Mouse (Mus musculus): Measurements from ENCODE around the gene Pradc1. TPM values are rescaled to one million over a fixed set of nuclear protein-coding genes. Genes with fewer than 3 reads are reported as not detected.

Gene Pradc1
- polyA plus RNA-seq, 1 experiment, result 13.9 TPM

DNA sequence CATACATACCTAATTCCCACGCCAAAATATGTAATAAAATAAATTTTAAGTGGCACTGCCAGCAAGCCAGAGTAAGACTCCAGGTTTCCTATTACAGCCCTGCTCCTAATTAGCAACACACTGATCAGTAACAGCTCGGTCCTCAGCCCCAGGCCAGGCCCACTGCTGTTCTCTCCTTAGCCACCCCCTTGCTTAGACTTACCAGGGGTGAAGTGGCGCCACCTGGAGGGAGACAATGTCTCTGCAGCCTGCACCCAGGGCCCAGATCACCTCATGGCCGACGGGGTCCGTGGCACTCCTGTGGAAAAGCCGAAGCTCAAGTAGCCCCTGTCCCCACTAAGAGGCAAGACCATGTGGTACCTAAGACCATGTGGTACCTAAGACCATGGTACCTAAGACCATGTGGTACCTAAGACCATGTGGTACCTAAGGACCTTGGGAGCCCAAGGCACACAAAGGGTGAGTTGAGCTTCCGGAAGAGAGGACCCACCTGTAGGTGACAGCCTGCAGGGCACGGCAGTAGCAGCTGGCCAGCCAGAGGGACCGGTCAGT, 25.7 kb upstream of the Pradc1 start:
- H3K4me1 ChIP-seq (ENCODE audit: control insufficient read depth, insufficient read depth, insufficient read length), result no peaks in the 10 kb centered on the region
- peak; percentile 27; the same call in 1 of the 2 replicates for TF ChIP-seq CTCF (IDR thresholded peaks at IDR 0.05; ENCODE audit: extremely low read depth, insufficient read depth, insufficient read length, insufficient replicate concordance)
- TF ChIP-seq POLR2A (IDR thresholded peaks at IDR 0.05; ENCODE audit: low read depth, low read length), result no peak
- no peak for DNase-seq (ENCODE audit: low read depth in 1 of 2, low spot score in 2 of 2)
- H3K36me3 ChIP-seq (ENCODE audit: control insufficient read depth, insufficient read depth, low read length), result no peaks in the 10 kb centered on the region
- WGBS, result 49% methylated on average over 10 of the region's 10 CpGs
- H3K27ac ChIP-seq (ENCODE audit: insufficient read depth, low read length), result no peak overlapping the region
- no peaks in the 10 kb centered on the region for H3K27me3 ChIP-seq (ENCODE audit: control insufficient read depth, insufficient read depth, low read length)
- no peak overlapping the region for H3K4me3 ChIP-seq (ENCODE audit: extremely low read depth, insufficient read depth, insufficient read length)

- no peak for DNase-seq (ENCODE audit: low read depth in 1 of 2, low spot score in 2 of 2)
- no peak for TF ChIP-seq POLR2A (IDR thresholded peaks at IDR 0.05; ENCODE audit: low read depth, low read length)
- TF ChIP-seq CTCF (IDR thresholded peaks at IDR 0.05; ENCODE audit: extremely low read depth, insufficient read depth, insufficient read length, insufficient replicate concordance), result no peak
- 86% methylated on average over 3 of the region's 3 CpGs for WGBS
Observed at GRCm38 (mm10) chr6:85475581-85475980, 23.8 kb upstream of the Pradc1 start.

DNA sequence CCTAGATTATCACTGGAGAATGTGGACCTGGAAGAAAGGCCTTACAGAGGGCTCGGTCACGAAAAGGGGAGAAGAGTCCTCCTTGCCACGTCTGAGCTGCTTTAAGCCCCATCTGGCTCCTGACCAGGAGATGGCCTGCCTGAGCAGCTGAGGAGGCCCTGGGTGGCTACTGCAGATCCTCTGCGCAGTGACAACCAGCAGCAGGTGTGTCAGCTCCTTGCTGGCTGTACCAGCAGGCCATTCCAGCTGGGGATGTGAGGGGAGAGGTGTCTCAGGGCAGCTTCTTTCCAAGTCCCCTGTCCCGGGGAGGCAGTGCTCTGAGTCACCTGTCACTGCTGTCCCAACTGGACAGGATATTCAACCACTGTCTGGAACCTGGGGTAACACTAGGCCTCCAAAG, 20.8 kb upstream of the Pradc1 start:
- Histone ChIP-seq H3K36me3 (ENCODE audit: control insufficient read depth, insufficient read depth, low read length) (peaks cover 17% of the 10 kb centered on the region), H3K4me3 (ENCODE audit: extremely low read depth, insufficient read depth, insufficient read length) (no peak overlapping the region), H3K27me3 (ENCODE audit: control insufficient read depth, insufficient read depth, low read length) (no peaks in the 10 kb centered on the region), H3K27ac (ENCODE audit: insufficient read depth, low read length) (no peak overlapping the region), H3K4me1 (ENCODE audit: control insufficient read depth, insufficient read depth, insufficient read length) (no peaks in the 10 kb centered on the region)
- DNase-seq (ENCODE audit: low read depth in 1 of 2, low spot score in 2 of 2), result no peak
- WGBS, result 65% methylated on average over 5 of the region's 5 CpGs
- TF ChIP-seq POLR2A (IDR thresholded peaks at IDR 0.05; ENCODE audit: low read depth, low read length) (no peak), CTCF (IDR thresholded peaks at IDR 0.05; ENCODE audit: extremely low read depth, insufficient read depth, insufficient read length, insufficient replicate concordance) (no peak)

More at GRCm38 (mm10) chr6:85475581-85475980, 23.8 kb upstream of the Pradc1 start:
- H3K27me3 ChIP-seq (ENCODE audit: control insufficient read depth, insufficient read depth, low read length), result no peaks in the 10 kb centered on the region
- no peak overlapping the region for H3K4me3 ChIP-seq (ENCODE audit: extremely low read depth, insufficient read depth, insufficient read length)
- H3K27ac ChIP-seq (ENCODE audit: insufficient read depth, low read length), result no peak overlapping the region
- H3K36me3 ChIP-seq (ENCODE audit: control insufficient read depth, insufficient read depth, low read length), result no peaks in the 10 kb centered on the region
- no peaks in the 10 kb centered on the region for H3K4me1 ChIP-seq (ENCODE audit: control insufficient read depth, insufficient read depth, insufficient read length)

GRCm38 (mm10) chr6:85471962-85472361, 20.2 kb upstream of the Pradc1 start:
- H3K4me1 ChIP-seq (ENCODE audit: control insufficient read depth, insufficient read depth, insufficient read length), result no peaks in the 10 kb centered on the region

GRCm38 (mm10) chr6:85469660-85470430, 18.1 kb upstream of the Pradc1 start:
- 87% methylated on average over 5 of the region's 5 CpGs for WGBS
- TF ChIP-seq POLR2A (IDR thresholded peaks at IDR 0.05; ENCODE audit: low read depth, low read length) (no peak), CTCF (IDR thresholded peaks at IDR 0.05; ENCODE audit: extremely low read depth, insufficient read depth, insufficient read length, insufficient replicate concordance) (no peak)
- no peak overlapping the region for H3K4me3 ChIP-seq (ENCODE audit: extremely low read depth, insufficient read depth, insufficient read length)
- H3K27me3 ChIP-seq (ENCODE audit: control insufficient read depth, insufficient read depth, low read length), result no peaks in the 10 kb centered on the region
- no peaks in the 10 kb centered on the region for H3K4me1 ChIP-seq (ENCODE audit: control insufficient read depth, insufficient read depth, insufficient read length)
- peaks cover 42% of the 10 kb centered on the region for H3K36me3 ChIP-seq (ENCODE audit: control insufficient read depth, insufficient read depth, low read length)
- DNase-seq (ENCODE audit: low read depth in 1 of 2, low spot score in 2 of 2), result no peak
- no peak overlapping the region for H3K27ac ChIP-seq (ENCODE audit: insufficient read depth, low read length)

More at GRCm38 (mm10) chr6:85471962-85472361, 20.2 kb upstream of the Pradc1 start:
- H3K27ac ChIP-seq (ENCODE audit: insufficient read depth, low read length), result no peak overlapping the region
- H3K4me3 ChIP-seq (ENCODE audit: extremely low read depth, insufficient read depth, insufficient read length), result no peak overlapping the region
- no peak for TF ChIP-seq POLR2A (IDR thresholded peaks at IDR 0.05; ENCODE audit: low read depth, low read length)
- TF ChIP-seq CTCF (IDR thresholded peaks at IDR 0.05; ENCODE audit: extremely low read depth, insufficient read depth, insufficient read length, insufficient replicate concordance), result no peak
- peaks cover 22% of the 10 kb centered on the region for H3K36me3 ChIP-seq (ENCODE audit: control insufficient read depth, insufficient read depth, low read length)
- no peak for DNase-seq (ENCODE audit: low read depth in 1 of 2, low spot score in 2 of 2)
- no peaks in the 10 kb centered on the region for H3K27me3 ChIP-seq (ENCODE audit: control insufficient read depth, insufficient read depth, low read length)
- WGBS, result 73% methylated on average over 8 of the region's 8 CpGs

DNA sequence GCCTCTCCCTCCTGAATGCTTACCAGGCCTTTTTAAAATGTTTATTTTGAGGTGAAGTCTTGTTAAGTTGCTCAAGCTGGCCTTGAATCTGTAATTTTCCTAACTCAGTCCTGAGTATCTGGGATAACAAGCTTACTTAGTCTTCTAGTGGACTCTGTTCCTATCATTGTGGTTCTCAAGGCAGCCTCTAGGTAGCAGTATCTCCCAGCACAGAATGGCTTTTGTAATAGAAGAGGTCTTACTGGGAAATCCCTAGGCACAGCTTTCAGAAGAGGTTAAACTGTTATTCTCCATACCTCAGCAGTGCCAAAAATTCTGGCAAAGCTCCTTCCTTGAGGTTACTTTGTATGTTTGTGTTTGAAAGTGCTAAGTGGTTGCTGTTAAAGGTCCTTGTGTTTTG, 13.6 kb upstream of the Pradc1 start:
- no peak overlapping the region for H3K4me3 ChIP-seq (ENCODE audit: extremely low read depth, insufficient read depth, insufficient read length)
- H3K27me3 ChIP-seq (ENCODE audit: control insufficient read depth, insufficient read depth, low read length), result no peaks in the 10 kb centered on the region
- H3K36me3 ChIP-seq (ENCODE audit: control insufficient read depth, insufficient read depth, low read length), result peaks cover 78% of the 10 kb centered on the region
- H3K27ac ChIP-seq (ENCODE audit: insufficient read depth, low read length), result no peak overlapping the region
- no peaks in the 10 kb centered on the region for H3K4me1 ChIP-seq (ENCODE audit: control insufficient read depth, insufficient read depth, insufficient read length)
- TF ChIP-seq POLR2A (IDR thresholded peaks at IDR 0.05; ENCODE audit: low read depth, low read length) (no peak), CTCF (IDR thresholded peaks at IDR 0.05; ENCODE audit: extremely low read depth, insufficient read depth, insufficient read length, insufficient replicate concordance) (no peak)
- no peak for DNase-seq (ENCODE audit: low read depth in 1 of 2, low spot score in 2 of 2)

- H3K27ac ChIP-seq (ENCODE audit: insufficient read depth, low read length), result no peak overlapping the region
- no peak overlapping the region for H3K4me3 ChIP-seq (ENCODE audit: extremely low read depth, insufficient read depth, insufficient read length)
- no peaks in the 10 kb centered on the region for H3K27me3 ChIP-seq (ENCODE audit: control insufficient read depth, insufficient read depth, low read length)
- TF ChIP-seq CTCF (IDR thresholded peaks at IDR 0.05; ENCODE audit: extremely low read depth, insufficient read depth, insufficient read length, insufficient replicate concordance) (no peak), POLR2A (IDR thresholded peaks at IDR 0.05; ENCODE audit: low read depth, low read length) (no peak)
- 89% methylated on average over 2 of the region's 2 CpGs for WGBS
- DNase-seq (ENCODE audit: low read depth in 1 of 2, low spot score in 2 of 2), result no peak
- H3K36me3 ChIP-seq (ENCODE audit: control insufficient read depth, insufficient read depth, low read length), result peaks cover 42% of the 10 kb centered on the region
- no peaks in the 10 kb centered on the region for H3K4me1 ChIP-seq (ENCODE audit: control insufficient read depth, insufficient read depth, insufficient read length)
Observed at GRCm38 (mm10) chr6:85459621-85460020, 7.9 kb upstream of the Pradc1 start.
